Mouse (Mus musculus): Measurements from ENCODE around the gene Fem1a. TPM values are rescaled to one million over a fixed set of nuclear protein-coding genes. Genes with fewer than 3 reads are reported as not detected.

The Fem1a gene
- polyA plus RNA-seq, 1 experiment, result 10.8 TPM

DNA sequence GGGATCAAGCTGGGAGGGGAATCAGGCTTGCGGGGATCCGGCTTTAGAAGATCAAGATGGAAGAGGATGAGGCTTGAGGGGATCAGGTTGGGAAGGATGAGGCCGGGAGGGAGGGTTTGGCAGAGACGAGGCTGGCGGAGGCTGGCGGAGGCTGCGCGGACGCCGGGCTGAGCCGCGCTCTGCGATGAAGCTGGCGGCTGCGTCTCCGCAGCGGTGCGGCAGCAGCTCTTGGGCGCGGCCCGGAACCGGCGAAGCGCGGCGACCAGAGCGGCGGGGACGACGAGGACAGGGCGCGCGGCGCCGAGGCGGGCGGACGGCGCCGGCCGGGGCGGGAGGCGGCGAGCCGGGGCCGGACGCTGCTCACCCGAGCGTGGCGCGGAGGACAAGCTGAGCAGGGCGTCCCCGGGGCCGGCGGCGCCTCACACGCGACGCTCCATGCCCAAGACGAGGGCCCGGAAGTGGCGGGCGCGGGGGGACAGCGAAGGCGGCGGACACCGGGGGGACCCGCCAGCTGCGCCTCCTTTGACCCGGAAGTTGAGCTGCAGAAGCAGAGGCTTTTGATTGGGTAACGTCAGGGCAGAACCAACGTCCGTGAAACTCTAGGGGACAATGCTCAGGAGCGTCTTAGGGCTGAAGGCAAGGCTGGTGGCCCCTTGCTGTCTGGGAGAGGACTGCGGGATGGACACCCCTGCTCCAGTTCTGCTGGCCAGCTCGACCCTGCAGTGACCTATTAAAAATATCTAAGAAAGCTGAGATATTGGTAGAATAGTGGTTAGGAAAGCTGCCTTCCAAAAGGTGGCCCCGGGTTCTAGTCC lies 38.0 kb upstream of the Fem1a start, which contains the start of gene Dpp9:
TSS of gene Dpp9 (minus strand) at position 529 of the 815 bp plus-strand sequence.
- peak within 1 kb of the TSS; percentile 80 for H3K4me3 ChIP-seq (replicated peaks; ENCODE audit: control insufficient read depth, low read depth, low read length)
- WGBS, result under 1% methylated on average over 78 of the region's 78 CpGs
- peak within 1 kb of the TSS; percentile 88 for H3K27ac ChIP-seq (ENCODE audit: control insufficient read depth, insufficient read depth, low read depth, low read length, poor library complexity)
- TF ChIP-seq POLR2A (IDR thresholded peaks at IDR 0.05; ENCODE audit: borderline replicate concordance, control insufficient read depth, low read depth, low read length), result peak; percentile 6; the same call in 1 of the 2 replicates
- TF ChIP-seq CTCF (IDR thresholded peaks at IDR 0.05; ENCODE audit: control insufficient read depth, insufficient read depth, low read length), result 0 out of 2 replicates have a peak, but pooled peaks have one; percentile 12
- H3K4me1 ChIP-seq (ENCODE audit: control insufficient read depth, insufficient read depth, low read length), result peaks cover 2% of the 10 kb centered on the region; the same call in 1 of the 2 replicates

DNA sequence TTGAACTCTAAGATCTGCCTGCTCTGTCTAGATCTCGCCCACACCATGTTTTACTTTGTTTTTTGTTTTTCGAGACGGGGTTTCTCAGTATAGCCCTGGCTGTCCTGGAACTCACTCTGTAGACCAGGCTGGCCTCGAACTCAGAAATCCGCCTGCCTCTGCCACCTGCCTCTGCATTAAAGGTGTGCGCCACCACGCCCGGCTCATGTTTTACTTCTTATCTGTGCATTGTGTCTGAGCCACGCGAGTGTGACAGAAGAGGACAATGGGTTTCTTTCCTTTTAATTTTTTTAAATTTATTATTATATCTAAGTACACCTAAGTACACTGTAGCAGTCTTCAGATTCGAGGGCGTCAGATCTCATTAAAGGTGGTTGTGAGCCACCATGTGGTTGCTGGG lies 37.4 kb upstream of the Fem1a start:
- 37% methylated on average over 12 of the region's 12 CpGs for WGBS
- Histone ChIP-seq H3K27ac (ENCODE audit: control insufficient read depth, insufficient read depth, low read depth, low read length, poor library complexity) (peak overlapping the region; percentile 88; the same call in 1 of the 2 replicates), H3K4me3 (replicated peaks; ENCODE audit: control insufficient read depth, low read depth, low read length) (peak overlapping the region; percentile 80), H3K4me1 (ENCODE audit: control insufficient read depth, insufficient read depth, low read length) (peaks cover 2% of the 10 kb centered on the region; the same call in 1 of the 2 replicates)
- TF ChIP-seq CTCF (IDR thresholded peaks at IDR 0.05; ENCODE audit: control insufficient read depth, insufficient read depth, low read length), result no peak
- TF ChIP-seq POLR2A (IDR thresholded peaks at IDR 0.05; ENCODE audit: borderline replicate concordance, control insufficient read depth, low read depth, low read length), result no peak

DNA sequence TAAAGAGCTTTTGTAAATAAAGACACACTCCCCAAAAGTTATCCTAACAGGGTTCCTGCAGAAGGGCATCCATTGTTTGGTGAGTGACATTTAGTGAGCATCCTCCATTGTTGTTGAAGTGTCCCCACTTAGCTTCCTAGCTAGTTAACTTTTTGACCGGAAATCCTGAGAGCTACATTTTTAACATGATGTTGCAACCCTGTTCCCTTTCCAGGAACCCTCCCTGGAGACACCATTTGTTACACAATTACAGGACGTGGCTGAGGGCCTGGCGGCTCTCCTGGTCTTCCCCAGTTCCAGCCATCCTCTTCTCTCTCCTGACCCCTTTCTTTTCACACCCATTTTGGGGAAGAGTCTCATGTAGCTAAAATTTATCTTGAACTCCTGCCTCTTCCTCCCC lies 36.8 kb upstream of the Fem1a start:
- TF ChIP-seq CTCF (IDR thresholded peaks at IDR 0.05; ENCODE audit: control insufficient read depth, insufficient read depth, low read length) (no peak), POLR2A (IDR thresholded peaks at IDR 0.05; ENCODE audit: borderline replicate concordance, control insufficient read depth, low read depth, low read length) (no peak)
- 16% methylated on average over 3 of the region's 3 CpGs for WGBS
- Histone ChIP-seq H3K4me3 (replicated peaks; ENCODE audit: control insufficient read depth, low read depth, low read length) (no peak overlapping the region), H3K27ac (ENCODE audit: control insufficient read depth, insufficient read depth, low read depth, low read length, poor library complexity) (no peak overlapping the region), H3K4me1 (ENCODE audit: control insufficient read depth, insufficient read depth, low read length) (peaks cover 2% of the 10 kb centered on the region; the same call in 1 of the 2 replicates)

DNA sequence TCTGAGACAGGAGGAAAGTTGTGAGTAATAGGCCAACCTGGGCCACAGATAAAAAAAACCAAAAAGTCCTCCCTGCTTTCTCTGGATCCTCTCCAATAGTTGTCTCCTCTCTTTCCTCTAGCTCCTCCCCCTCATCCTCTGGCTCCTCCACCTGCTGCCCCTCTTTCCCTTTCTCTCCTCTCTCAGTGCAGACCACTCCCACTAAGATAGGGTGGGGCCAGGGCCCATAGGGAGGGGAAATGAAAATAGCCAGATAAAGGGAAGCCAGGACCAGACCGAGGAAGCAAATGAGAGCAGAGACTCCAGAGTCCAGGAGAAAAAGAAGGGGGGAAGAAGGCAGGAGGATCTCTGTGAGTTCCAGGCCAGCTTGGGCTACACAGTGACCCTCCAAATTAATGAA lies 31.7 kb upstream of the Fem1a start:
- no peak overlapping the region for H3K4me3 ChIP-seq (replicated peaks; ENCODE audit: control insufficient read depth, low read depth, low read length)
- 8% methylated on average over 1 of the region's 1 CpGs for WGBS
- no peaks in the 10 kb centered on the region; the same call in 1 of the 2 replicates for H3K4me1 ChIP-seq (ENCODE audit: control insufficient read depth, insufficient read depth, low read length)
- TF ChIP-seq CTCF (IDR thresholded peaks at IDR 0.05; ENCODE audit: control insufficient read depth, insufficient read depth, low read length) (no peak), POLR2A (IDR thresholded peaks at IDR 0.05; ENCODE audit: borderline replicate concordance, control insufficient read depth, low read depth, low read length) (no peak)
- H3K27ac ChIP-seq (ENCODE audit: control insufficient read depth, insufficient read depth, low read depth, low read length, poor library complexity), result no peak overlapping the region

DNA sequence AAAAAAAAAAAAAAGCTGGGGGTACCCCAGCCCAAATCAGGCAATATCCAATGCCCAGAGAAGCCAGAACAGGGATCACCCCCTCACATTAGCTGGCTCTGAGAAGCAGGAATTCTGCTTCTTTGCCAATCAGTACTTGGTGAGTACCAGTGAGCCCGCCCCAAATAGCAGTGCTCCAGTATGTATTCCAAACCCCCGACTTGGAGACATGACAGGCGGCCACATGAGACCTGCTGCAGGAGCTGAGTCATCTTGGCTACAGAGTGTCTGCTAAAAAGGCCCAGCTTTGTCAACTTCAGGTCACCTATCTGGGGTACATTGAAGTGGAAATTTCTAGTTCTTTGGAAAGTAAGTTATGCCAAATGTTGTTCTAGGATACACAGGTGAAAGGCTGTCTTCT lies 30.0 kb upstream of the Fem1a start:
- 61% methylated on average over 3 of the region's 3 CpGs for WGBS
- TF ChIP-seq POLR2A (IDR thresholded peaks at IDR 0.05; ENCODE audit: borderline replicate concordance, control insufficient read depth, low read depth, low read length), result no peak
- no peak for TF ChIP-seq CTCF (IDR thresholded peaks at IDR 0.05; ENCODE audit: control insufficient read depth, insufficient read depth, low read length)
- Histone ChIP-seq H3K4me3 (replicated peaks; ENCODE audit: control insufficient read depth, low read depth, low read length) (no peak overlapping the region), H3K4me1 (ENCODE audit: control insufficient read depth, insufficient read depth, low read length) (no peaks in the 10 kb centered on the region), H3K27ac (ENCODE audit: control insufficient read depth, insufficient read depth, low read depth, low read length, poor library complexity) (no peak overlapping the region)

DNA sequence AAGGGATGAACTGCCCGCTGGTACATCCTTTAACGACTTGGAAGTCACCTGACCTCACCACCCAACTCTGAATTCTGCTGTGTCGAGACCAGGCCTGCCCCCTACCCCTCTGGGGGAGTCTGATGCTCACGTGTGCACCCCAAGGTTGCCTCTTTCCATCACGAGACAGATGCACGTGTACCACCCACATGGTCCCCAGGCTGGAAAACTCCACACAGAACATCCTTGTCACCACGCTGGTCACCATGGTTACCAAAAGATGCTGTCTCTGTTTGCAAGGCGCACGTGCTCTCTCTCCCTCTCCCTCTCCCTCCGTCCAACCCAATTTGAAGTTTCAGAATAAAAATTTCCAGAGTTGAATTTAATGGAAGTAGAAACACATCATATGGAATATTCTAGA lies 26.7 kb upstream of the Fem1a start:
- TF ChIP-seq POLR2A (IDR thresholded peaks at IDR 0.05; ENCODE audit: borderline replicate concordance, control insufficient read depth, low read depth, low read length) (no peak), CTCF (IDR thresholded peaks at IDR 0.05; ENCODE audit: control insufficient read depth, insufficient read depth, low read length) (no peak)
- WGBS, result 66% methylated on average over 10 of the region's 10 CpGs
- Histone ChIP-seq H3K27ac (ENCODE audit: control insufficient read depth, insufficient read depth, low read depth, low read length, poor library complexity) (no peak overlapping the region), H3K4me1 (ENCODE audit: control insufficient read depth, insufficient read depth, low read length) (no peaks in the 10 kb centered on the region), H3K4me3 (replicated peaks; ENCODE audit: control insufficient read depth, low read depth, low read length) (no peak overlapping the region)

DNA sequence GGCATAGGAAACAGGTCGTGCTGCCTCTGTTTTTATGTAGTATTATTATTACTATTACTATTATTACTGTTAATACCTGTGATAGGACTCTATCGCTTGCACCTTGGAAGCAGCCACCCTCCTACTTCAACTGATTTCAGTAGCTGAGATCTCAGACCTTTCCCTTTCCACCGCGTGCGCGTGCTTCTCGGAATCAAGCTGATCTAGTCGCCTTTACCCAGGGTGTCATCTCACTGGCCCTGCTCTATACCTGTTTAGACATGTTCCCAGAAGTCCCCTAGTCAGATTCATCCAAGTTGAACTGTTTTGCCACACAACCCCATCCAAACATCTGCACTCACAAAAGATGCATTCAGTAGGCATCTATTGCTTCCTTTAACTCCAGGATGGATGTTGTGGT lies 23.2 kb upstream of the Fem1a start:
- no peak overlapping the region for H3K27ac ChIP-seq (ENCODE audit: control insufficient read depth, insufficient read depth, low read depth, low read length, poor library complexity)
- H3K4me3 ChIP-seq (replicated peaks; ENCODE audit: control insufficient read depth, low read depth, low read length), result no peak overlapping the region
- 48% methylated on average over 8 of the region's 8 CpGs for WGBS
- TF ChIP-seq CTCF (IDR thresholded peaks at IDR 0.05; ENCODE audit: control insufficient read depth, insufficient read depth, low read length) (no peak), POLR2A (IDR thresholded peaks at IDR 0.05; ENCODE audit: borderline replicate concordance, control insufficient read depth, low read depth, low read length) (no peak)
- no peaks in the 10 kb centered on the region for H3K4me1 ChIP-seq (ENCODE audit: control insufficient read depth, insufficient read depth, low read length)

DNA sequence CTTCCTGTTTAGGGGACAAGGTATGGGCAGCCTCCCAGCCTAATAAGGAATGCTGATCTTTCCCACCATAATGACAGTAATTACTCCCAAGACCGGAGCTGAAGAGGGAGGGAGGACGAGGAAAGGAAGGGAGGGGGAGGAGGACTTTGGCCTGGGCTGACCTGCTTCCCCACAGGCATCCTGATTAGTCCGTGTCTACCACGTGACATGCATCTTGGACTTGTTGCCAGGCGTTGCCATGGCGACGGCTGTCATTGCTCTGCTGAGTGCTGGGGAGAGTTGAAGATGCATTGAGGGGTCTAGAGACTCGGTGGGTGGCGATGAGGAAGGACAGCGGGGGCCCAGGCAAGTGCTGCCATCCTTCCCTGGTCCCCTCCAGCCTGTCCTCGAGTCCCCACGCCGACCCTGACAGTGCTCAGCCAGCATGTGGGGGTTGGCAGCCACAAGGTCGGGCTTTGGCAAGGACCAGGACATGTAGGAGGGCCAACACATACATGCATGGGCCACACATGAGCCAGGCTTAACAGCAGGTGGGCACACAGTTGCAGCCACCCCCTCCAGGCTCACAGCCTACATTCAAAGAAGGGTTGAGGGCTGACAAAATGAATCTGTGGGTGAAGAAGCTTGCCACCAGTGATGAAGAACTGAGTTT lies 22.7 kb upstream of the Fem1a start:
- no peak overlapping the region for H3K4me3 ChIP-seq (replicated peaks; ENCODE audit: control insufficient read depth, low read depth, low read length)
- TF ChIP-seq POLR2A (IDR thresholded peaks at IDR 0.05; ENCODE audit: borderline replicate concordance, control insufficient read depth, low read depth, low read length) (no peak), CTCF (IDR thresholded peaks at IDR 0.05; ENCODE audit: control insufficient read depth, insufficient read depth, low read length) (no peak)
- H3K4me1 ChIP-seq (ENCODE audit: control insufficient read depth, insufficient read depth, low read length), result no peaks in the 10 kb centered on the region
- no peak overlapping the region for H3K27ac ChIP-seq (ENCODE audit: control insufficient read depth, insufficient read depth, low read depth, low read length, poor library complexity)
- 4% methylated on average over 14 of the region's 14 CpGs for WGBS
